Mouse (Mus musculus): Measurements from ENCODE around the gene Hipk2.
A peak's percentile ranks its signal among the peaks of the same experiment; 100 is the strongest.

Gene Hipk2

GRCm38 (mm10) chr6:38902820-38903439 is 27.0 kb upstream of the Hipk2 start:
- DNase-seq (ENCODE audit: low spot score in 2 of 2): no peak

DNA sequence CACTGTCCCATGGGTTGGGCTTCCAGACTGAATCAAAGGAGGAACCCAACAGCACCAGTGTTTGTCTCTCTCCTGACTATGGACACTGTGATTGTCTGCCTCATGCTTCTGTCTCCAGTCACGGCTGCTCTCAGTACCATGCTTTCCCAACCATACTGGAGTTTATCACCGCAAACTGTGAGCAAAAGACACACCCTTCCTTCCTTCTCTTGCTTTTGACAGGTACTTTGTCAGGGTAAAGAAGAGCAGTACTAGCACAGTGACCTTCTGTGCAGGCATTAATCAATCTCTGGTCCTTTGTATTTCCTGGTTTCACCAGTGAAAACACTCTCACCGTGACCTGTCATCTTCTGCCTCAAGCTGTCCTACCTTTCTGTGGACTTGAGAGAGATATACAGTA is 25.7 kb upstream of the Hipk2 start:
- DNase-seq (ENCODE audit: low spot score in 2 of 2): no peak

- no peak for DNase-seq (ENCODE audit: low spot score in 2 of 2)
Observed at GRCm38 (mm10) chr6:38901152-38901551, 25.2 kb upstream of the Hipk2 start.

- no peak for DNase-seq (ENCODE audit: low spot score in 2 of 2)
Observed at GRCm38 (mm10) chr6:38900479-38901126, 24.6 kb upstream of the Hipk2 start.

DNA sequence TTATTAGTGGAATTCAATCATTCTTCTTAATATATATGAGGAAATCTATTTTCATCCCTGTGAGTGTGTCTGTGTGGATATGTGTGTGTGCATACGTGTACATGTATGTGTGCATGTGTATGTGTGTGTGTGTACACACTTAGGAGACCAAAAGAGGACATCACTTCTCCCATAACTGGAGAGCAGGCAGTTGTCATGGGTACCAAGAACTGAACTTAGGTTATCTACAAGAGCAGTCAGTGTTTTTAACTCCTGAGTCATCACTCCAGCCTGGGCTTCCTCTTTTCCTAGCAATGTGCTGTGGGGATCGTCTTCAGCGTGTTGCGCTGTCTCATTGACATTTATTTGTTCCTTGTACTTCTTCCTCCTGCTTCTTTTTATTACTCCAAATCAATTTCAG is 24.1 kb upstream of the Hipk2 start:
- DNase-seq (ENCODE audit: low spot score in 2 of 2): no peak

- DNase-seq (ENCODE audit: low spot score in 2 of 2): no peak
Observed at GRCm38 (mm10) chr6:38893615-38894014, 17.6 kb upstream of the Hipk2 start.

DNA sequence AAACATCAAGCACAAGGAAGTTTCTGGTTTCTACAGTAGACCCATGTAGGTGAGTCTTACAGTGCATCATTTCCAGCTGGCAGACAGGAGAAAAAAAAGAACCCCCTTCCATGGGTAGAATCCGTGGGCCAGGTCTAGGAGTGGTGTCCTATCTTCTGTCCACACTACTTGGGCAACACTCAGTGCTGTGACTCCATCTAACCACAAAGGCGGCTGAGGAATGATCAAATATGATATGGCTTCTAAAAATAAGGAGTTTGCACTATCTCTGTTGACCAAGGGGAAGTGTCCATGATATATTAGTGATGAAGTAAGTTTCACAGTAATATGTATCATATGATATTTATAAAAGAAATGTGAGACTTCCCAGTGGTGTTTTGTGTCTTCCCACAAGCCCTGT is 16.1 kb upstream of the Hipk2 start:
- no peak for DNase-seq (ENCODE audit: low spot score in 2 of 2)

DNA sequence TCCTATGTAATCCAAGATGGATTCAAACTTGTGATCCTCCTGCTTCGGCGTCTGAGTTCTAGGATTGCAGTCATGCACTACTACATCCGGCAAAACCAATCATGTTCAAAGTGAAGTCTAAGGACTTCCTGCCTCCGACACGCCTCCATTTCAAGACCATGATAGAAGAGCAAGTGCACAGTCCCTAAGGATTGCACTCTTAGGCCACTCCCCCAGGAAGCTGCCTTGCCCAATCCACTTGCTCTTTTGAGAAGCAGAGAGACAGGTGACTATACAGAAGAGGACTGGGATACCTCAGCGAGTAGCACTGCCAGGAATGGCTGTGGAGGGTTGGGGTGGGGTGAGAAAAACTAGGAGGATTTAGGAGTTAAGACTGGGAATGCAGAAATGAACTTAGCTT is 13.2 kb upstream of the Hipk2 start:
- DNase-seq (ENCODE audit: low spot score in 2 of 2): no peak

GRCm38 (mm10) chr6:38887436-38887835 is 11.5 kb upstream of the Hipk2 start:
- DNase-seq (ENCODE audit: low spot score in 2 of 2): no peak

DNA sequence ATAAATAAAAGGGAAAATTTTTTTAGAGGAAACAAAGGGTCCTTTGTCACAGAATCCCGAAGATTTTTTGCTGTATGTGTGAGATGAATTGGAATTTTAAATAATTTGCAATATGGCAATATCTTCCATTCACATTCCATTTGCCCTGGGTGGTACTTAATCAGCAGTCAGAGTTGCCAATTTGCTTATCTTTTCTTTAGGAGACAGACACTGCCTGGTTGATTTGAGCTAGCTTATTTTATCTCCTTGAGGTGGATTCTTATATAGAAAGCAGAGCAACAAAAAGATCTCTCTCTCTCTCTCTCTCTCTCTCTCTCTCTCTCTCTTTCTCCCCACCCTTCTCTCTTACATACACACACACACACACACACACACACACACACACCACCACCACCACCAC is 9.2 kb upstream of the Hipk2 start:
- no peak for DNase-seq (ENCODE audit: low spot score in 2 of 2)

DNA sequence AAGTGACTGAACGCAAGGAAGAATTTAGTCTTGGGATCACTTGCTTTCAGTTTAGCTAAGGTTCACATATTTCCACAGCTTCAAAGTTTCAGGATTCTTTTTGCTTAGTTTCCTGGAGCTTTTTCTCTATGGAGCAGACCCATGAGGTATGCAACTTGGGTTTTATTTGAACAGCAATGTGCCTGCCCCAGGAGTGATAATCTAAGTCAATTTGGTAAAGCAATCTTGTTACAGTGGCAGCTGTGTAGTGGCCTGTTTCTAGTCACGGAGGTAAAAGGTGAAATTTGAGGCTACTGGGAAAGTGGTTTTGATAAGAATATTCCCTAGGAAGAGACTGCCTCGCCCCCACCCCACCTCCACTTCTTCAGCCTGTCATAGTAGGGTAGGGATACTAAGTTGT is 8.5 kb upstream of the Hipk2 start:
- no peak for DNase-seq (ENCODE audit: low spot score in 2 of 2)

GRCm38 (mm10) chr6:38882728-38883171 is 6.8 kb upstream of the Hipk2 start:
- no peak for DNase-seq (ENCODE audit: low spot score in 2 of 2)

DNA sequence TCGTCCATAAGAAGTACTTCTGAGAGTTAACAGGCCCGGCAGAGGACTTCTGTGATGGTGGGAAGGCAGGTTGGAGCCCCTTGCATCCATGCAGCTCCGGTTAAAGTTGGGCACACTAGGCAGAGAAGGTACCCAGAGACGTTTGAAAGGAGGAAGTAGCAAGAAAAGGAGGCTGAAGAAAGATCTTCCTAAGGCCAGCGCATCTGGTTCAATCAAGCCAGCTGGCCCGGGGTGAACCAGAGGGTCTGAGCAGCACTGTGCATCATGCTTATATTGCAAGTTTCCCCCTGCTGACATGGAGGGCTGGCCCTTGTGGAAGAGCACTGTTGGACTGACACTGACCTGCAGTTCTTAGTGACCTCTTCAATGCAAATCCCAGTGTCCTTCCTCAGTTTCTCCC is 6.0 kb upstream of the Hipk2 start:
- DNase-seq (ENCODE audit: low spot score in 2 of 2): no peak

- no peak for DNase-seq (ENCODE audit: low spot score in 2 of 2)
Observed at GRCm38 (mm10) chr6:38881468-38881867, 5.5 kb upstream of the Hipk2 start.

GRCm38 (mm10) chr6:38877674-38878073 is 1.7 kb upstream of the Hipk2 start:
- no peak for DNase-seq (ENCODE audit: low spot score in 2 of 2)

- DNase-seq (ENCODE audit: low spot score in 2 of 2): peak; percentile 26 to 45
Observed at GRCm38 (mm10) chr6:38875258-38876070, 501 bp downstream of the Hipk2 start, which contains the start of gene Tbxas1. Gene Tbxas1, plus strand, starts transcription at chr6:38875404.

- DNase-seq (ENCODE audit: low spot score in 2 of 2): peak in 1 of 2 experiments; percentile 19
Observed at GRCm38 (mm10) chr6:38874565-38875257, 1.3 kb downstream of the Hipk2 start.

DNA sequence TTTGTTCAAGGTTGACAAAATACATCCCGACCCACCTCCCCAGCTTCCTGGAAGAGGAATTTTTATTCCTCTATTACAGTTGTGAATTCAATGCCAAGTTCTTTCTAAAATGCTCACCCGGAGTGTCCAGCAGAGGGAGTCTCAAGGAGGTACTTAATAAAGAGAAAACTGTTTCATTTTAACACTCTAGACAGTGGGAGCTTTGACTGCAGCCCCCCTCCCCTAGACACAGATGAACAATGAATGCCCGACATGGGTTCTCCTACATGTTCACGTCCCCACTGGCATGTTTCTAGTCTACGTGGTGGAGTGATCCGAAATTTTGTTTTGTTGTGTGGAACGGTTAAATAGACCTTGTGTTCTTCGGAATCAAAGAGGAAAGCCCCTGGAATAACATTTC is 1.9 kb downstream of the Hipk2 start:
- peak; percentile 22 to 63 for DNase-seq (ENCODE audit: low spot score in 2 of 2)

GRCm38 (mm10) chr6:38873316-38873715 is 2.6 kb downstream of the Hipk2 start:
- no peak for DNase-seq (ENCODE audit: low spot score in 2 of 2)

DNA sequence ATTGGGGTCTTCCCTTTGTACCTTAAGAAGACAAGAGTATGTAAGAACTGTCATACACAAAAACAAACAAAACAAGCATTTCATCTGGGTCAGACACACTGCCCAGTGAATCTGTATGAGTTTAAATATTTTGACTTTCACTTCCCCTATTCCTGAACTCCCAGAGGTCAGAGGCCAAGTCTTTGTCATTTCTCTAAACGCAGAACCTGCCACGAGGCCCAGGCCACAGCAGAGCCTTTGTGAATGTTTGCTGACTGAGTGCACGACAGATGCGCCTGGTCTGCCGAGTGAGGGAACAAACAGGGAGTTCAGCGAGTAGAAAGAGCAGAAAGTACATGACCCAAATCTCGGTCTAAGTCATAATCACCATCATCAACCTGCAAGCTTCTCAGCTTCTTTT is 4.9 kb downstream of the Hipk2 start:
- DNase-seq (ENCODE audit: low spot score in 2 of 2): peak in 1 of 2 experiments; percentile 23

GRCm38 (mm10) chr6:38870070-38870469 is 5.9 kb downstream of the Hipk2 start:
- DNase-seq (ENCODE audit: low spot score in 2 of 2): no peak

DNA sequence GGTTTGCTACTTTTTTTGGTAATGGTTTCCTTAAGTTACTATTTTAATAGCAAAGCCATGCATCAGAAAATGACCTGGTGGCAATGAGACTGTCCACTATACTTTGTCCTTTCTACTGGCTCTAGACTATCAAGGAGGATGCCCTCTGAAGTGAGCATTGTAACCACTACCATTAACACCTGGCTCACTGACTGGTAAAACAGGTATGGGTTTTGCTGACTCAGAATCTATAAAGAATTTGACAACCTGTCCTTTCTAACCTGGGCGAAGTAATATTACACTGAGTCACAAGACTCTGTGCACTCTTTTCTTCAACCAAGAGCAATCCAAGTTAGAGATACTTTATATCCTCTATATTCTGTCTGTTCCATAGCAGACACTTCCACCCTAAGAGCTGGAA is 7.0 kb downstream of the Hipk2 start:
- no peak for DNase-seq (ENCODE audit: low spot score in 2 of 2)

Measured in spleen, postnatal 14 days (tissue).